In the genomic region with DNA sequence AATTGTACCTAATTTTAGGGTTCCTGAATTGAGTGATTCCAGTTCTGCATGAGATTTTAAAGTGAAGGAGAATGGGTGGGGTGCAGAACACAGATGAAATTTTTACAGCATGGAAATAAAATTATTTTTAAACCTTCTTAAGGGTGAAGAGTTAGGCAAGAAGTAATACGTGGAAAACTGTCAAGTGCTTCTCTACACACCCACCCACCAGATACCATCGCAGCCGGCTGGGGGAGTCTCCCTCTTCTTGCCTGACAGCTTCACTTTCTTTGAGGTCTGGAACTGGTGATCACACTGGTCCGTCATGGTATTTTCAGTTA, we compare ENCODE assay signal across 8 mouse cellular contexts. TPM values are rescaled to one million over a fixed set of nuclear protein-coding genes. Genes with fewer than 3 reads are reported as not detected.
DNase-seq lines count a peak whose midpoint lies in the region; ATAC-seq and TF ChIP-seq lines count a peak whose summit lies in the region.

No protein-coding gene starts in this region.

- no peaks in the 10 kb centered on the region for H3K36me3 ChIP-seq in kidney, embryonic 15.5 days
- H3K36me3 ChIP-seq in hindbrain, embryonic 15.5 days: no peaks in the 10 kb centered on the region
- H3K36me3 ChIP-seq in midbrain, embryonic 15.5 days (replicated peaks): no peaks in the 10 kb centered on the region

- peaks cover 37% of the 10 kb centered on the region for H3K4me1 ChIP-seq in kidney, embryonic 15.5 days
- H3K4me1 ChIP-seq in cortical plate, adult 2 months (ENCODE audit: control insufficient read depth, insufficient read depth, low read length): no peaks in the 10 kb centered on the region; the same call in 1 of the 2 replicates
- peaks cover 42% of the 10 kb centered on the region for H3K4me1 ChIP-seq in hindbrain, embryonic 15.5 days (replicated peaks)
- H3K4me1 ChIP-seq in midbrain, embryonic 15.5 days: peaks cover 38% of the 10 kb centered on the region

- no peaks in the 10 kb centered on the region for H3K9me3 ChIP-seq in kidney, embryonic 15.5 days (replicated peaks)
- H3K9me3 ChIP-seq in hindbrain, embryonic 15.5 days: no peaks in the 10 kb centered on the region
- H3K9me3 ChIP-seq in midbrain, embryonic 15.5 days: no peaks in the 10 kb centered on the region

- peaks cover 27% of the 10 kb centered on the region for H3K27me3 ChIP-seq in kidney, embryonic 15.5 days
- H3K27me3 ChIP-seq in hindbrain, embryonic 15.5 days: no peaks in the 10 kb centered on the region
- H3K27me3 ChIP-seq in midbrain, embryonic 15.5 days (replicated peaks): peaks cover 1% of the 10 kb centered on the region; the same call in 1 of the 2 replicates

- under 1% methylated on average over 4 of the region's 4 CpGs for WGBS in kidney, embryonic 15.5 days
- WGBS in hindbrain, embryonic 15.5 days: 0% methylated on average over 4 of the region's 4 CpGs
- 0% methylated on average over 4 of the region's 4 CpGs for WGBS in midbrain, embryonic 15.5 days

- peak overlapping the region; percentile 100 for H3K4me2 ChIP-seq in kidney, embryonic 15.5 days
- peak overlapping the region; percentile 97 for H3K4me2 ChIP-seq in hindbrain, embryonic 15.5 days
- H3K4me2 ChIP-seq in midbrain, embryonic 15.5 days: peak overlapping the region; percentile 90

- TF ChIP-seq POLR2A in cortical plate, adult 2 months (IDR thresholded peaks at IDR 0.05; ENCODE audit: extremely low read depth, insufficient read depth, low read length): no peak

- no peak for DNase-seq in kidney, postnatal 4 days
- no peak for DNase-seq in ovary, postnatal 10 days (ENCODE audit: low spot score)
- DNase-seq in left cerebral cortex, postnatal 25 days (ENCODE audit: low spot score in 2 of 2): no peak

- peak overlapping the region; percentile 94 for H3K27ac ChIP-seq in kidney, embryonic 15.5 days
- peak overlapping the region; percentile 100 for H3K27ac ChIP-seq in cortical plate, adult 2 months (ENCODE audit: insufficient read depth, low read length)
- peak overlapping the region; percentile 98 for H3K27ac ChIP-seq in hindbrain, embryonic 15.5 days (replicated peaks)
- H3K27ac ChIP-seq in midbrain, embryonic 15.5 days: peak overlapping the region; percentile 99

- no peak for TF ChIP-seq CTCF in cortical plate, adult 2 months (IDR thresholded peaks at IDR 0.05; ENCODE audit: extremely low read depth, insufficient read depth, low read length)

- peak overlapping the region; percentile 68 for H3K4me3 ChIP-seq in kidney, embryonic 15.5 days (replicated peaks)
- H3K4me3 ChIP-seq in cortical plate, adult 2 months (ENCODE audit: insufficient read depth, low read length): peak overlapping the region; percentile 96
- H3K4me3 ChIP-seq in hindbrain, embryonic 15.5 days: peak overlapping the region; percentile 74
- H3K4me3 ChIP-seq in midbrain, embryonic 15.5 days: peak overlapping the region; percentile 52

- peak overlapping the region; percentile 70 for H3K9ac ChIP-seq in kidney, embryonic 15.5 days
- peak overlapping the region; percentile 78 for H3K9ac ChIP-seq in hindbrain, embryonic 15.5 days
- H3K9ac ChIP-seq in midbrain, embryonic 15.5 days: peak overlapping the region; percentile 91

- intact Hi-C loops in left cerebral cortex, postnatal 25 days (cut with DNase I): loop anchor here (2.0 to 10.0 kb wide), 5 partner anchors 94 to 690 kb away; a partner anchor contains a TSS

- no peak; the same call in 1 of the 2 replicates for ATAC-seq in kidney, embryonic 15.5 days (replicated peaks; ENCODE audit: low FRiP score)
- no peak for ATAC-seq in hindbrain, embryonic 15.5 days (ENCODE audit: low FRiP score, low read depth)
- ATAC-seq in midbrain, embryonic 15.5 days (replicated peaks): no peak
- no peak for ATAC-seq in granulocyte monocyte progenitor cell, adult 5-6 weeks (replicated peaks; ENCODE audit: poor library complexity, severe bottlenecking)

RNA-seq across cellular contexts. Expression of a gene that starts 2.5 kb away (rescaled TPM):
- 0.12 and 0.13 TPM in 2 replicates for polyA plus RNA-seq in kidney, embryonic 15.5 days (2015; fragmentation: Nextera tagmentation; extraction: Ambion mirVana)
- polyA plus RNA-seq in cortical plate, adult 2 months (2012; rRNA removed): 10.5 and 12.0 TPM in 2 replicates
- polyA plus RNA-seq in hindbrain, embryonic 15.5 days (2015; fragmentation: Nextera tagmentation; extraction: Ambion mirVana): 2.2 and 2.3 TPM in 2 replicates
- 1.3 and 1.4 TPM in 2 replicates for polyA plus RNA-seq in midbrain, embryonic 15.5 days (2015; fragmentation: Nextera tagmentation; extraction: Ambion mirVana)
- total RNA-seq in granulocyte monocyte progenitor cell, adult 5-6 weeks (2014; fragmentation: Nextera tagmentation): 0.21 TPM in 1 of 2 replicates, not detected in the other
- total RNA-seq in granulocyte monocyte progenitor cell, adult 5-6 weeks (2017): 0.36 and 0.99 TPM in 2 replicates
- total RNA-seq in left cerebral cortex, postnatal 25 days (2021): 10 to 100 TPM; 22.0 to 26.3 TPM
